Mouse (Mus musculus) hindbrain, embryonic 10.5 days (tissue): ENCODE data around the gene Scg5. TPM values are rescaled to one million over a fixed set of nuclear protein-coding genes. Genes with fewer than 3 reads are reported as not detected.

Experiments
- DNase-seq: peaks from one replicate; pipeline ENCODE4 v3.0.0-alpha.2; 2017; ENCODE audit warnings: low spot score
- H3K27ac ChIP-seq: fragments of 300-500 bp; sonication (generic); 2 replicates; pipeline ENCODE4 v1.5.1; 2016; ENCODE audit warnings: mild to moderate bottlenecking, moderate library complexity
- H3K27me3 ChIP-seq: fragments of 300-500 bp; sonication (generic); 2 replicates; pipeline ENCODE4 v1.6.1; 2016; ENCODE audit warnings: mild to moderate bottlenecking; ENCODE audit not compliant: poor library complexity, insufficient read depth, severe bottlenecking
- H3K36me3 ChIP-seq: fragments of 300-500 bp; sonication (generic); 2 replicates; pipeline ENCODE4 v1.6.1; 2016; ENCODE audit warnings: mild to moderate bottlenecking, moderate library complexity
- H3K4me1 ChIP-seq: fragments of 300-500 bp; sonication (generic); replicated peaks from 2 replicates; pipeline ENCODE4 v1.6.1; 2016; ENCODE audit warnings: mild to moderate bottlenecking
- H3K4me3 ChIP-seq: fragments of 300-500 bp; sonication (generic); 2 replicates; pipeline ENCODE4 v1.5.1; 2016; ENCODE audit warnings: mild to moderate bottlenecking, moderate library complexity
- H3K9me3 ChIP-seq: fragments of 300-500 bp; sonication (generic); 2 replicates; pipeline ENCODE4 v1.6.1; 2016; ENCODE audit warnings: mild to moderate bottlenecking, moderate library complexity
- WGBS: fragments of 180-500 bp; shearing (Covaris S2); methylation state at CpG from one replicate; pipeline ENCODE4 v1.1.7; 2016; 5-methylcytosine and 5-hydroxymethylcytosine counted together
- polyA plus RNA-seq: library from polyadenylated mRNA; unstranded; fragments of >200 nt; fragmentation: Nextera tagmentation; extraction: Ambion mirVana; gene quantifications from 2 replicates; pipeline ENCODE4 v1.2.1, GENCODE M21; 2016

Gene Scg5
- polyA plus RNA-seq, 1 experiment from 2014 or later: 43.0 TPM

DNA sequence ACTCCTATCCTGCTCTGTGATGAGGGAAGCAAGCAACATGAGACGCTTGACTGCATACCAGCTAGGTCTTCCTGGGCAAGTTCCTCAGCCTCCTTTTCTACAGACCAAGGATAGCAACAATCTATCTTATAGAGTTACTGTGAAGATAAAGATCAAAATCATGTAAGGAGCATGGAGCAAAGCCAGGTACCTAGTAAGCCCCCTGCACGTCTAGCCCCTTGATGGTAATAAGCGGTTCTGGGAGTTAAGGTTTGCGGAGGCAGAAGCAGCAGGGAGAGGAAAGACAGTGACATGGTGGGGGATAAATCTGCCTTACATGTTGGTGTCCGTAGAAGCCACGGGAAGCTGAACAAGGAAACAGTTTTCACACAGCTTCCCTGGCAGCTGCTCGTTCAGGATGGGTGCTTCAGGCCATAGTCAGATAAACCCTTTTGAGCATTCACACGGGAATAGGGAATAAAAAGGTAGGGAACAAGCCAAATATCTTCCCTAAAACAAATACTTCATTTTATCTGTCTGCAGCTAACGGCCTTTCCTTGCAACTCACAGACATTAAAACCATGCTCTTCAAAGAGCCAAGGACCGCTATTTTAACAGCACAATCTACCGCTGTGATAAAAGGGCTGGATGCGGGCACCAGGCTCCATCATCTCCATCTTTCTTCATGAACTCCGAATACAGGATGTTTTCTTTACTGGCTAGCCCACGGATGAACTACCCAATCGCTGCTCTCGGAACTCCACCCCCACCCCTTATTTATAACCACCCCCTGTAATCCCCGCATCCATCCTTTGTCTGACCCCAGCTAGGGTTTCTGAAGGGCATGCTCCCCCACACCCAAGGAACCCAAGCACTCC, 607 bp downstream of the Scg5 start:
- 15% methylated on average over 17 of the region's 17 CpGs for WGBS
- DNase-seq: peak; percentile 14

DNA sequence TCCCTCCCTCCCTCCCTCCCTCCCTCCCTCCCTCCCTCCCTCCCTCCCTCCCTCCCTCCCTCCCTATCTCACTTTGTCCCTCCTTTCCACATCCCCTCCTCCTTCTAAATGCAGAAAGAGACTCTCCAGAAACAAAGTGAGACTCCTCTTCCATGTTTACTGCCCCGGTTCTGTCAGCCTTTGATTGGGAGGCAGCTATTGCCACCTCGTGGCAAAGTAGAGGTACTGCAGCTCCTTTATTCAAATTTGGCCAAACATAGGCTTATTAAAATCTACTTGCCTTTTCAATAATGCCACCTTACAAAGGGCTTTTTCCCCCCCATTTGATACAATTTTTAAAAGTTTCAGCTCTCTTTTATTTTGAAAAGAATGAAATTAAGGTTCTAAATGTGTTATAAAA, 5.0 kb downstream of the Scg5 start:
- peaks cover 25% of the 10 kb centered on the region for H3K36me3 ChIP-seq
- DNase-seq: peak; percentile 18

More for the DNA sequence above, 607 bp downstream of the Scg5 start:
- H3K27ac ChIP-seq: peak overlapping the region; percentile 90
- peaks cover 24% of the 10 kb centered on the region for H3K36me3 ChIP-seq
- H3K4me1 ChIP-seq: peaks cover 36% of the 10 kb centered on the region
- H3K4me3 ChIP-seq: peak overlapping the region; percentile 56
- H3K9me3 ChIP-seq: no peaks in the 10 kb centered on the region
- no peaks in the 10 kb centered on the region for H3K27me3 ChIP-seq

DNA sequence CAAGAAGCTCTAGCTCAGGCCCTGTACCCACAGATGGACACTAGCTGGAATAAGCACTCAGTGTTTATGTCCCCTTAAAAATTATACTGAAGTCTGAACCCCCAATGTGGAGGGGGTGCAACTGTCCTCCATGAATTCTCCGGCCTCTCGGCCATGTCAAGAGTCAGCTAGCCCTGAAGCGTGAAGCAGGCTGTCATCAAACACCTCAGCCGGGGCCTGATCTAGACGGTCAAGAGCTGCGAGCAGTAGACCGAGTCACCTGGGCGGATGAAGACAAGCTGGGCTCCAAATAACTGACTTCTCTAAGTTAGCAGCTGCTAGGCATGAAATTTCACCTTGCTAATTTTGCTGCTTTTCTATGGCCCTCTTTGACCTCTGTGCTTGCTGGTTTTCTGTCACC, 6.6 kb downstream of the Scg5 start:
- no peak for DNase-seq
- peaks cover 40% of the 10 kb centered on the region for H3K36me3 ChIP-seq

More for the DNA sequence above, 5.0 kb downstream of the Scg5 start:
- Histone ChIP-seq H3K4me1 (peaks cover 29% of the 10 kb centered on the region), H3K27ac (no peak overlapping the region), H3K9me3 (no peaks in the 10 kb centered on the region), H3K4me3 (no peak overlapping the region), H3K27me3 (no peaks in the 10 kb centered on the region)
- 0% methylated on average over 2 of the region's 2 CpGs for WGBS

DNA sequence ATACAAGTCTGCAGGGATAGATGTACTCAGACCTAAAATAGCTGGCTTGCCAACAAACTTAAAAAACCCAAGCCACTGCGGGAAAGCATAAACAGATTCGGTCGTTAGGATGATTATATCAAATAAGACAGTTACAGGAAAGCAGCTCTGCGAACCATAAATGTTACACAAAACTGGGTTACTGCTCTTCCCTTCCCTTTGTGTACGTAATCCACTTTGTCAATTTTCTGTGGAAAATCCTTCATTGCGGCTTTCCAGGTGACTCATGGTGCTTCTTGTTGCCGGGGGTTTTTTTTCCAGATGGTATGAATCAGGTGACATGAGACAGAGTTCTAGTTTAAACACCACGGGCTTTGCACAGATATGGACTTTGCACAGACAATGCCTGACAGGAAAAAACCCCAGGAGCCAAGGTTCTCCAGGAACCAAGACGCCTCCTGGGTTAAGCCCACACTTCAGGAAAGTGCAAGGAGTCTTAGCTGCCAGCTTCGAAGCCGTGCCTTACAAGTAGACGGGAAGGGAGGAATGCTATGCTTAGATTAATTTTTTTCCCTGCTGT, 7.7 kb downstream of the Scg5 start:
- Histone ChIP-seq H3K27me3 (no peaks in the 10 kb centered on the region), H3K36me3 (peaks cover 47% of the 10 kb centered on the region), H3K4me1 (peaks cover 14% of the 10 kb centered on the region), H3K4me3 (no peak overlapping the region), H3K9me3 (0 out of 2 replicates have a peak, but pooled peaks cover 2% of the 10 kb centered on the region), H3K27ac (no peak overlapping the region)
- 87% methylated on average over 12 of the region's 12 CpGs for WGBS
- no peak for DNase-seq

More for the DNA sequence above, 6.6 kb downstream of the Scg5 start:
- Histone ChIP-seq H3K27ac (no peak overlapping the region), H3K9me3 (no peaks in the 10 kb centered on the region), H3K27me3 (no peaks in the 10 kb centered on the region), H3K4me1 (peaks cover 25% of the 10 kb centered on the region), H3K4me3 (no peak overlapping the region)
- WGBS: 93% methylated on average over 8 of the region's 8 CpGs

DNA sequence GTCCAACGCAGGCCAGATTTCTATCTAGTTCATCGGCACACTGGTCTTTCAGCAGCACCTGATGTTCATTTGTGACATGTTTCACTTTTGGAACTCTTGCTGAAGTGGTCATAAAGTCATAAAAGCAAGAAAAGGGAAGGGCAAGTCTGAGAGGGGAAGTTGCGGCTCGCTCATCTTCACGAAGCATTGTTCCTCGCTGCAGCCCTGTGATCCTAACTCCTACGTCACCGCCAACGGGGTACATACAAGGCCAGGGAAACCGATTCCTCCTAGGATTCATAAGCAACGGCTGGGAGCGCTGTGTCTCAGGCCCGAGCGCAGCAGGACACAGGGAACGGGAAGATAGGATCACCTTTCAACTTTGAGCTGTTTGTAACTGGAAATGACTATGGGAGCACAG, 8.8 kb downstream of the Scg5 start:
- 94% methylated on average over 15 of the region's 15 CpGs for WGBS
- Histone ChIP-seq H3K4me1 (peaks cover 9% of the 10 kb centered on the region; the same call in 1 of the 2 replicates), H3K27me3 (no peaks in the 10 kb centered on the region), H3K4me3 (no peak overlapping the region), H3K9me3 (0 out of 2 replicates have a peak, but pooled peaks cover 2% of the 10 kb centered on the region), H3K36me3 (peaks cover 47% of the 10 kb centered on the region), H3K27ac (no peak overlapping the region)
- no peak for DNase-seq

DNA sequence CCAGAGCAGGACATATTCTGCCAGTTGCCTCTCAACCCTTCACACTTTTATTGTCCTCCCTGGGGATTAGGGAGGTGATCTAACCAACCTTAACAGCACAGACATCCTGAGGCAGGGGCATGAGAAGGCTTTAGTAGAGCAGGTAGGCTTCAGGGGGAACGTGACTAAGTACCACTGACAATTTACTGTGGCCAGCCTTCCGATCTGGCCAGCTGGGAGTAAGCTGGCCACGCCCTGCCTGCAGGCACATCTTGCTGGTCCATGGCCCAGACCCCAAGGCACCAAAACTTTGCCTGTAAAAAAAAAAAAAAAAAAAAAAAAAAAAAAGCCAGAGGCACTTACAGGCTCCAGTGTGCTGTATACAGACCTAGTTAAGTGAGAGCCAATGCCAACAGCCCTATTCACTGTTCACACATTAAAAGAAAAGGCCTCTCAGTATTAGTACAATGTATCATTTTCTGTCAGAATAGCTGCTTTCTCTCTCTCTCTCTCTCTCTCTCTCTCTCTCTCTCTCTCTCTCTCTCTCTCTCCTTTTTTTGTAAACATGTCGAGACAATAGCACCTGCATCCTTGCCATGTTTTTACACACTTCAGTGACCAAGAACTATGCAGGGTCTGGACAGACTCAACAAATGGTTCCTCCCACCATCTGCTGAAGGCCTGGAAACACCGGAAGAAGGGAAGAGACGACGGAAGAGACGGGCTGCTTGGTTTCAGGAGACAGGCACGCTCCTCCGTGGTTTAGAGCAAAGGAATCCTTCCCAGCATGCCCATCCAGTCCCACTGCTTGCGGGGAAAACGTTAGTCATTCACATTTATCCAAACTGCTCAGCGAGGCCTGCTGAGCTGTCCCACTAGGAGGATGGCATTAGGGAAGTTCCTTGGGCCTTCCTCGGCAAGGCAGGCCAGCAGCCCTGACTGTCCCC, 11.0 kb downstream of the Scg5 start:
- peaks cover 47% of the 10 kb centered on the region for H3K36me3 ChIP-seq
- H3K9me3 ChIP-seq: 0 out of 2 replicates have a peak, but pooled peaks cover 2% of the 10 kb centered on the region
- no peak for DNase-seq
- H3K4me1 ChIP-seq: peaks cover 9% of the 10 kb centered on the region; the same call in 1 of the 2 replicates
- 73% methylated on average over 14 of the region's 14 CpGs for WGBS
- H3K27ac ChIP-seq: peak overlapping the region; percentile 50; the same call in 1 of the 2 replicates
- H3K4me3 ChIP-seq: no peak overlapping the region
- no peaks in the 10 kb centered on the region for H3K27me3 ChIP-seq

DNA sequence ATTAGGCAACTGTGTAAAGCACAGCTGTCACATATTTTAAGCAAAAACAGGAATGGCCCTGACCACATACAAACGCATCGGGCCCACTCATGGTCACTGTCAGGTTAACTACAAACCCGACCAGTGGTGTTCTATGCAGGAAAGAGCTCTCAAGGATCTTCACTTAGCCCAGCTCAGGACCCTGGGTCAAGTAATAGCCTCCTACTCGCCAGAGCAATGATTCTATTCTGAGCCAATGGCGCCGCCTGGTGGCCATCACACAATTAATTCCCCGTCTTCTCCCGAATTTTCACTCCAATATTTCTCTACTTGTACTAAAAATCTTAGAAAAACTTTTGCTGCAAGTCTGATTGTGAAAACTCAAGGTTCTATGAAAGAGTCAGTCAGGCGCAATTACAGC, 21.3 kb downstream of the Scg5 start:
- no peak overlapping the region for H3K4me3 ChIP-seq
- H3K4me1 ChIP-seq: no peaks in the 10 kb centered on the region
- no peaks in the 10 kb centered on the region for H3K27me3 ChIP-seq
- no peak overlapping the region for H3K27ac ChIP-seq
- DNase-seq: peak; percentile 68
- no peaks in the 10 kb centered on the region for H3K9me3 ChIP-seq
- H3K36me3 ChIP-seq: no peaks in the 10 kb centered on the region
- WGBS: 26% methylated on average over 9 of the region's 9 CpGs

DNA sequence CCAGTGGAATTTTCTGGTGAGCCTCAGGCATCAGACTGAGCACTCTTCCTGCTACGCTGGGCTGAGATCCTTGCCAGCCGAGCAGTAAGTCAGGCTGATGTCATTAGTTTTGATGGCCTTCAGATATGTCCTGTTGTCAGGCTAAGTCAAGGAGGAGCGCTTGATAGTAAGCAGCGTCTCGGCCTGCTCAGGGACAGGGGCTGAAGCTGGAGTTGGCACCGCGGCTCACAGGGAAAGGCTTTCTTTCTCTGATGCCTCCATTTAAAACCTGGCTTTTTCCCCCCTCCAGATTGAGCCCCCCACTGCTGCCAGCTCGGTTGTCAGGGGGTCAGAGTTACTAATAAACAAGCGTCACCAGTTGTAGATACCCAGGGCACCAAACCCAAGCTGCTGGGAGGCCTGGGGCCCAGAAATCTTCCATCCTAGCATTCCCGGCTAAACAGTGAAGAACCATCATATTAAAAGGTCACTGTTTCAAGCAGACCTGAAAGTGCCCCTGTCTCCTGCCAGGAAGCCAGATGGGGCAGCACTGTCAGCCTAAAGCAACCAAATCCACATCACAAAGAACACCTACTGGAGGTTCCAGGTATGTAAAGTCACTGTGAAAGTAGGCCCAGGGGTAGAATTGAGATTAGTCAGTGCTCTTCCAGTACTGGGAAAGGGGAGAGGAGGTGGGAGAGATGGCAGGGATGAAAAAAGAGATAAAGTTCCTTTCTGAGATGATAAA, 21.9 kb downstream of the Scg5 start:
- Histone ChIP-seq H3K36me3 (no peaks in the 10 kb centered on the region), H3K4me1 (no peaks in the 10 kb centered on the region), H3K4me3 (no peak overlapping the region), H3K27ac (no peak overlapping the region), H3K27me3 (no peaks in the 10 kb centered on the region), H3K9me3 (no peaks in the 10 kb centered on the region)
- DNase-seq: no peak
- 55% methylated on average over 10 of the region's 10 CpGs for WGBS

DNA sequence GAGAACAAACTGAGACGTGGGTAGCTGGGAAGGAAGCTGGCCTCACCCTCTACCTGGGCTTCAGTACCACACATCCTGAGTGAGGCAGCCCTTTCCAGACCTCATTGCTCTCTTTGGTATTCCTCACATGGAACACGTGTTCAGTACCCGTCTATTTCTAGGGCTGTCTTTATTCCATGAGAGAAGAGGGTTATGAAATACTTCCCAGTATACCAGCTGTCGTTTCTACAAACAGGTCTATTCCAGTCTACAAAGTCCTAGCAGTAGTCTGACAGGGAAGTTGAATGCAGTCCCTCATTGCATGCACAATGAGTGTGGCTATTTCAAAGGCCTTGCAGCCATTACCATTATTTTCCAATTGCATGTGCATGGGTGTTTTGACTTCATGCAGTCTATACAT, 23.2 kb downstream of the Scg5 start:
- WGBS: 84% methylated on average over 4 of the region's 4 CpGs
- Histone ChIP-seq H3K9me3 (no peaks in the 10 kb centered on the region), H3K36me3 (no peaks in the 10 kb centered on the region), H3K27ac (no peak overlapping the region), H3K4me3 (no peak overlapping the region), H3K4me1 (no peaks in the 10 kb centered on the region), H3K27me3 (no peaks in the 10 kb centered on the region)
- DNase-seq: no peak

DNA sequence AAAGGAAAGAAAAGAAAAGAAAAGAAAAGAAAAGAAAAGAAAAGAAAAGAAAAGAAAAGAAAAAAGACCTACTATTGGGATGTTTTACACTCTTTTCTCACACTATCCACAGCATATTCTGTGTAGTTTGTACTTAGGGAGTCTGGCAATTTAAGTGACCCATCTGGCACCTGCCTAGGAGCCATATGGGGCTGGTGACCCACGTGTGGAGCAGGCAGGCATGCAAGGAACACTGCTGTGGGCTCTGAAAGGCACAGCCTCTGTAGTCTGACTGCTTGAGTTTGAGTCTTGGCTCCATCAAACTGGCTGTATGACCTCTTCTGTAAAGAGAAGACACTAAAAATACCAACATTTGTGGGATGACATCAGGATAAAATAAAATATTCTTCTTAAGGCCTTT, 25.2 kb downstream of the Scg5 start:
- Histone ChIP-seq H3K4me3 (no peak overlapping the region), H3K9me3 (no peaks in the 10 kb centered on the region)
- 48% methylated on average over 1 of the region's 1 CpGs for WGBS

DNA sequence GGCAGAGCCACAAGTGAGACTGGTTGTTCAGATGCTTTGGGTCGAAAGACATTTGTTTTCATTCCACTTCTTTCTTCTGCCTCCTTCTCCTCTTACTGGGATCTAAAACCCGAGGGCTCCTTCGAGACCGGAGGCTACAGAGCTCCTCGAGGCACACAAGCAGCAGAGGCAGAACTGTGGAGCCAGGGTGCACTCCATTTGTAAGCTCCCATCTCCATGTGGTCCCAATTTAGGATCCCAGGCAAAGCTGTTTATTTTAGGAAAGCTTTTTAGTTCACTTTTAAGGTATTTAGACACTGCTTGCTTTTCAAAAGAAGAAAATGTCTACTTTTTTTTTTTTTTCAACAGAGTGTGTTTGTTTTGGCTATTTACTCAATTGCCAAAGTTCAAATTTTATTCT, 28.1 kb downstream of the Scg5 start:
- H3K27me3 ChIP-seq: no peaks in the 10 kb centered on the region
- H3K27ac ChIP-seq: no peak overlapping the region
- 87% methylated on average over 5 of the region's 5 CpGs for WGBS
- DNase-seq: no peak
- no peak overlapping the region for H3K4me3 ChIP-seq
- no peaks in the 10 kb centered on the region for H3K36me3 ChIP-seq
- H3K9me3 ChIP-seq: no peaks in the 10 kb centered on the region
- H3K4me1 ChIP-seq: no peaks in the 10 kb centered on the region

More for the DNA sequence above, 25.2 kb downstream of the Scg5 start:
- Histone ChIP-seq H3K27me3 (no peaks in the 10 kb centered on the region), H3K36me3 (no peaks in the 10 kb centered on the region), H3K4me1 (no peaks in the 10 kb centered on the region), H3K27ac (no peak overlapping the region)
- no peak for DNase-seq

DNA sequence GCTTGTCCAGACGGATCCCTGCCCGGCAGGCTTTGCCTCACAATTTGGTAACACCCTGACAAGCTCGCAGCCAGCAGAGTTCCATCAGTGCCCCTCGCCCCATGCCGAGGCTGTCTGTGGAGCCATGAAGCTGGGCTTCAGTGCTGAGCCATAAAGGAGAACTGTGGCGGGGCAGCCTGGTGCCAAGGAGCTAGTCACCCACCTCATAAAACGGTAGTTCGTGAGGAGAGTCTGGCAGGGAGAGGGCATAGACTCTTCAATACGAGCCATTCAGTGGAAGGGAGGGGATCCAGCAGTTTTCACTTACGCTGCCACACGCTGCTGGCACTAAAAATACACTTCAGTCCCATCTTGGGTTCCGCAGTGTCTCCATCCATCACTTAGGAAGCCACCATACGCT, 30.3 kb downstream of the Scg5 start:
- no peak for DNase-seq
- H3K36me3 ChIP-seq: no peaks in the 10 kb centered on the region
- no peak overlapping the region for H3K4me3 ChIP-seq
- H3K27me3 ChIP-seq: no peaks in the 10 kb centered on the region
- H3K4me1 ChIP-seq: no peaks in the 10 kb centered on the region
- H3K27ac ChIP-seq: no peak overlapping the region
- WGBS: 82% methylated on average over 13 of the region's 13 CpGs
- no peaks in the 10 kb centered on the region for H3K9me3 ChIP-seq
